Mouse (Mus musculus): ENCODE measurements at regions not wholly inside any gene's neighbourhood (a gene's known extent, or its start where the extent isn't known, plus 50 kb on each side); places are given as distances from the start of the nearest gene placed in this dataset.

- no peak for DNase-seq (ENCODE audit: low spot score)
These were observed 307.5 kb downstream of the Gm10295 start for GRCm38 (mm10) chr7:71043789-71044188.

- no peak for DNase-seq (ENCODE audit: low spot score)
These were observed 308.2 kb downstream of the Gm10295 start for GRCm38 (mm10) chr7:71043128-71043527.

GRCm38 (mm10) chr7:71041388-71041787 lies 309.9 kb downstream of the Gm10295 start:
- no peak for DNase-seq (ENCODE audit: low spot score)

- DNase-seq (ENCODE audit: low spot score) = no peak
These were observed 310.4 kb downstream of the Gm10295 start for GRCm38 (mm10) chr7:71040846-71041245.

GRCm38 (mm10) chr7:71038537-71038936 lies 312.7 kb downstream of the Gm10295 start:
- no peak for DNase-seq (ENCODE audit: low spot score)

GRCm38 (mm10) chr7:71033121-71033520 lies 318.2 kb downstream of the Gm10295 start:
- DNase-seq (ENCODE audit: low spot score) = peak; percentile 52

- no peak for DNase-seq (ENCODE audit: low spot score)
These were observed 327.2 kb downstream of the Gm10295 start for GRCm38 (mm10) chr7:71023946-71024610.

GRCm38 (mm10) chr7:71023253-71023945 lies 327.9 kb downstream of the Gm10295 start:
- no peak for DNase-seq (ENCODE audit: low spot score)
